In the genomic region with DNA sequence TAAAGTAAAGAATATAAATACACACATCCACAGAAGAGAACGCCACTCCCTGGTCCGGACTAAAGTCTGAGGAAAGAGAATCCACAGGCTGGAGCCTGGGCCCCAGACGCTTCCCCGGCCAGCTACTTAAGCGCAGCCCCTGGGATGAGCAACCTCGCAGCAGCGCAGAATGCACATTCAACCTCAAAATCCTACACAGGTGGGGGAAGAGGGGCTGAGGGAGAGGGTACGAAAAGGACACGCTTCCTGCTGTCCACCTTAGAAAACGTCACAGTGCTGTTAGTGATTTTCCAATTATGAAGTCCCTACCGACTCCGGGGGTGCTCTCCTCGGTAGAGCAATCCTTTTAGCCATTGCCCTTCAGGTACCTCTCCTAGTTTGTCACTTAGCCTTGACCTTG, we compare ENCODE assay signal across 9 mouse cellular contexts. TPM values are rescaled to one million over a fixed set of nuclear protein-coding genes. Genes with fewer than 3 reads are reported as not detected.
A peak's percentile ranks its signal among the peaks of the same experiment; 100 is the strongest.
DNase-seq lines count a peak whose midpoint lies in the region; ATAC-seq and TF ChIP-seq lines count a peak whose summit lies in the region.
"Had no signal": no experiment of that assay in that cellular context is flagged by ENCODE, and none has a peak within 500 bp of the region (broad histone marks: within the 10 kb centered on the region; RNA-seq: fewer than 3 reads in every experiment).

No protein-coding gene starts in this region.

- H3K4me3 ChIP-seq in kidney, embryonic 16.5 days (ENCODE audit: low read length) = peak overlapping the region; percentile 68
- H3K4me3 ChIP-seq in embryonic facial prominence, embryonic 15.5 days (replicated peaks) = peak overlapping the region; percentile 61
- peak overlapping the region; percentile 65 for H3K4me3 ChIP-seq in intestine, embryonic 15.5 days (replicated peaks)
- H3K4me3 ChIP-seq in midbrain, postnatal 0 days (ENCODE audit: low read depth, low read length) = 0 out of 2 replicates have a peak overlapping the region, but pooled peaks have one; percentile 65

- H3K9ac ChIP-seq in kidney, embryonic 16.5 days (replicated peaks; ENCODE audit: low read length) = peak overlapping the region; percentile 75; the same call in 1 of the 2 replicates
- no peak overlapping the region for H3K9ac ChIP-seq in embryonic facial prominence, embryonic 15.5 days
- peak overlapping the region; percentile 58; the same call in 1 of the 2 replicates for H3K9ac ChIP-seq in intestine, embryonic 15.5 days
- no peak overlapping the region for H3K9ac ChIP-seq in midbrain, postnatal 0 days (replicated peaks; ENCODE audit: low read length, poor library complexity, severe bottlenecking)

- no peaks in the 10 kb centered on the region for H3K9me3 ChIP-seq in kidney, embryonic 16.5 days (ENCODE audit: low read length)
- H3K9me3 ChIP-seq in embryonic facial prominence, embryonic 15.5 days (replicated peaks) = no peaks in the 10 kb centered on the region
- H3K9me3 ChIP-seq in intestine, embryonic 15.5 days = no peaks in the 10 kb centered on the region
- H3K9me3 ChIP-seq in midbrain, postnatal 0 days (ENCODE audit: low read length) = no peaks in the 10 kb centered on the region

- 25% methylated on average over 13 of the region's 13 CpGs for WGBS in kidney, embryonic 16.5 days
- WGBS in embryonic facial prominence, embryonic 15.5 days = 21% methylated on average over 13 of the region's 13 CpGs
- WGBS in intestine, embryonic 15.5 days = 35% methylated on average over 13 of the region's 13 CpGs
- WGBS in midbrain, postnatal 0 days = 32% methylated on average over 13 of the region's 13 CpGs

- no peaks in the 10 kb centered on the region for H3K36me3 ChIP-seq in kidney, embryonic 16.5 days (ENCODE audit: insufficient read depth, low read length)
- no peaks in the 10 kb centered on the region for H3K36me3 ChIP-seq in embryonic facial prominence, embryonic 15.5 days
- H3K36me3 ChIP-seq in intestine, embryonic 15.5 days = no peaks in the 10 kb centered on the region
- no peaks in the 10 kb centered on the region for H3K36me3 ChIP-seq in midbrain, postnatal 0 days (ENCODE audit: insufficient read depth, low read length)

- peak overlapping the region; percentile 81 for H3K4me2 ChIP-seq in kidney, embryonic 16.5 days (replicated peaks; ENCODE audit: low read depth, low read length)
- peak overlapping the region; percentile 89 for H3K4me2 ChIP-seq in embryonic facial prominence, embryonic 15.5 days (replicated peaks)
- H3K4me2 ChIP-seq in intestine, embryonic 15.5 days (replicated peaks) = peak overlapping the region; percentile 96
- H3K4me2 ChIP-seq in midbrain, postnatal 0 days (ENCODE audit: low read depth, low read length, poor library complexity, severe bottlenecking) = peak overlapping the region; percentile 1; the same call in 1 of the 2 replicates

- peaks cover 15% of the 10 kb centered on the region for H3K4me1 ChIP-seq in kidney, embryonic 16.5 days (ENCODE audit: insufficient read depth, low read length)
- H3K4me1 ChIP-seq in embryonic facial prominence, embryonic 15.5 days = peaks cover 15% of the 10 kb centered on the region
- H3K4me1 ChIP-seq in intestine, embryonic 15.5 days (replicated peaks) = peaks cover 11% of the 10 kb centered on the region
- no peaks in the 10 kb centered on the region for H3K4me1 ChIP-seq in midbrain, postnatal 0 days (ENCODE audit: insufficient read depth, low read length)

- no peak for DNase-seq in kidney, adult 8-10 months
- no peak for DNase-seq in midbrain, postnatal 0 days (ENCODE audit: low spot score)
- DNase-seq in cerebellum, postnatal 14 days = no peak
- DNase-seq in thymus, postnatal 0 days (ENCODE audit: low spot score) = no peak
- no peak for DNase-seq in right cerebral cortex, postnatal 10 days (ENCODE audit: low spot score in 2 of 2)
- DNase-seq: cerebellum, adult 18-20 months had no signal

- H3K27me3 ChIP-seq in kidney, embryonic 16.5 days (ENCODE audit: insufficient read depth, low read length) = no peaks in the 10 kb centered on the region
- H3K27me3 ChIP-seq in embryonic facial prominence, embryonic 15.5 days = no peaks in the 10 kb centered on the region
- H3K27me3 ChIP-seq in intestine, embryonic 15.5 days (replicated peaks) = no peaks in the 10 kb centered on the region
- no peaks in the 10 kb centered on the region for H3K27me3 ChIP-seq in midbrain, postnatal 0 days (ENCODE audit: insufficient read depth, low read length)

- no peak for TF ChIP-seq CTCF in midbrain, postnatal 0 days (IDR thresholded peaks at IDR 0.05)

- ATAC-seq in kidney, embryonic 16.5 days (ENCODE audit: low FRiP score, low TSS enrichment) = no peak; the same call in 1 of the 2 replicates
- no peak for ATAC-seq in embryonic facial prominence, embryonic 15.5 days (ENCODE audit: insufficient number of reproducible peaks, low FRiP score, low TSS enrichment, low read depth)
- peak; percentile 21; the same call in 1 of the 2 replicates for ATAC-seq in intestine, embryonic 15.5 days
- no peak for ATAC-seq in midbrain, postnatal 0 days (ENCODE audit: low FRiP score)

- H3K27ac ChIP-seq in kidney, embryonic 16.5 days (ENCODE audit: low read length) = peak overlapping the region; percentile 60; the same call in 1 of the 2 replicates
- H3K27ac ChIP-seq in embryonic facial prominence, embryonic 15.5 days (replicated peaks) = no peak overlapping the region
- no peak overlapping the region for H3K27ac ChIP-seq in intestine, embryonic 15.5 days
- no peak overlapping the region for H3K27ac ChIP-seq in midbrain, postnatal 0 days (ENCODE audit: low read depth, low read length)

RNA-seq across cellular contexts. Expression of a gene that starts 6.6 kb away (rescaled TPM):
- polyA plus RNA-seq in kidney, embryonic 16.5 days (2015; fragmentation: Nextera tagmentation; extraction: Ambion mirVana) = 1.9 and 2.1 TPM in 2 replicates
- 1.7 and 1.8 TPM in 2 replicates for polyA plus RNA-seq in embryonic facial prominence, embryonic 15.5 days (2015; fragmentation: Nextera tagmentation; extraction: Ambion mirVana)
- polyA plus RNA-seq in intestine, embryonic 15.5 days (2015; fragmentation: Nextera tagmentation; extraction: Ambion mirVana) = 0.85 and 1.2 TPM in 2 replicates
- 15.3 and 17.0 TPM in 2 replicates for total RNA-seq in midbrain, postnatal 0 days (2014; rRNA removed)
- 2.2 and 2.8 TPM in 2 replicates for polyA plus RNA-seq in midbrain, postnatal 0 days (2015; fragmentation: Nextera tagmentation; extraction: Ambion mirVana)
- 1.4 and 2.2 TPM in 2 replicates for polyA plus RNA-seq in thymus, postnatal 0 days (2015; fragmentation: Nextera tagmentation; extraction: Ambion mirVana)

Comparison
In these comparisons a context has a peak if more than half of its experiments do, and no peak if none do; other contexts are left out.
1. H3K4me2 ChIP-seq: peak in every context shown above with its lines; median percentile 96 in intestine, embryonic 15.5 days; 89 in embryonic facial prominence, embryonic 15.5 days; 81 in kidney, embryonic 16.5 days; 1 in midbrain, postnatal 0 days.
2. H3K9ac ChIP-seq: peak in kidney, embryonic 16.5 days (single experiment) and intestine, embryonic 15.5 days (single experiment); none in embryonic facial prominence, embryonic 15.5 days (single experiment) and midbrain, postnatal 0 days (single experiment).
3. Peak in every context shown above with its lines, with median percentiles within 50 percentile points of each other: H3K4me3 ChIP-seq.